Mouse (Mus musculus): ENCODE measurements around the gene Nme2.

DNA sequence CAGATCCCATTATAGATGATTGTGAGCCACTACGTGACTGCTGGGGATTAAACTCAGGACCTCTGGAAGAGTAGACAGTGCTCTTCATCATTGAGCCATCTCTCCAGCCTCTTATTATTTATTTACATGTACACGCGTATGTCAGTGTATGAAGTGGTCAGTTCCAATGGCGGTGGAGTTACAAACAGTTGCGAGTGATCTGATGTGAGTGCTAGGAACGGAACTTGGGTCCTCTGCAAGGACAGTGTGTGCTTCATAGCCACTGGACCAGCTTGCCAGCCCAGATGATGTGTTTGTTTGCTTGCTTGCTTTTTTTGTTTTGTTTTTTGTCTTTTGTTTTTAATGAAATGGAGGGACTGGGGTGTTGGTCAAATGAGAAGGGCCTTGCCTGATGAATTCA lies 13.1 kb upstream of the Nme2 start:
- TF ChIP-seq POLR2A (IDR thresholded peaks at IDR 0.05; ENCODE audit: insufficient read depth, low read length) = no peak
- TF ChIP-seq CTCF (IDR thresholded peaks at IDR 0.05; ENCODE audit: low read depth, low read length) = no peak

Measured in ES-Bruce4 (cell line).